Mouse (Mus musculus) liver, embryonic 14.5 days (tissue): ENCODE measurements around the gene Dmtf1. TPM values are rescaled to one million over a fixed set of nuclear protein-coding genes. Genes with fewer than 3 reads are reported as not detected.

Experiments used
- ATAC-seq: fragments of 200-750 bp; cut with Nextera tagmentation; 2 replicates; pipeline ENCODE4 v1.8.0; 2017; ENCODE audit warnings: moderate number of reproducible peaks, mild to moderate bottlenecking, moderate library complexity; ENCODE audit not compliant: insufficient read depth
- DNase-seq, 3 experiments: peaks; one replicate each; pipeline ENCODE4 v3.0.0-alpha.2; 2012 to 2013; ENCODE audit warnings: low read depth in 3 of 3, low spot score in 3 of 3
- H3K27ac ChIP-seq: fragments of 300-500 bp; sonication (generic); 2 replicates; pipeline ENCODE4 v1.5.1; 2014; ENCODE audit warnings: moderate library complexity, mild to moderate bottlenecking, control low read depth, inconsistent platforms
- H3K27me3 ChIP-seq: fragments of 300-500 bp; sonication (generic); 2 replicates; pipeline ENCODE4 v1.6.1; 2014; ENCODE audit warnings: mild to moderate bottlenecking, low read length, moderate library complexity; ENCODE audit not compliant: control insufficient read depth, insufficient read depth
- H3K36me3 ChIP-seq: fragments of 300-500 bp; sonication (generic); replicated peaks from 2 replicates; pipeline ENCODE4 v1.6.1; 2014; ENCODE audit warnings: low read depth; ENCODE audit not compliant: control insufficient read depth, insufficient read depth
- H3K4me1 ChIP-seq, 2 experiments: fragments of 200-500 bp in 1 of 2; fragments of 300-500 bp in 1 of 2; sonication (generic) in 1 of 2; replicated peaks; 2 replicates each; pipeline ENCODE4 v1.6.1; 2012 to 2014; ENCODE audit warnings: antibody characterized with exemption in 1 of 2, inconsistent platforms in 1 of 2, low read length in 1 of 2; ENCODE audit not compliant: control insufficient read depth in 2 of 2, insufficient read depth in 2 of 2
- H3K4me2 ChIP-seq: fragments of 300-500 bp; sonication (generic); 2 replicates; pipeline ENCODE4 v1.6.1; 2014; ENCODE audit warnings: low read depth, mild to moderate bottlenecking, control low read depth, moderate library complexity
- H3K4me3 ChIP-seq, 2 experiments: fragments of 200-500 bp in 1 of 2; fragments of 300-500 bp in 1 of 2; sonication (generic) in 1 of 2; 2 replicates each; pipeline ENCODE4 v1.5.1; 2012 to 2014; ENCODE audit warnings: low read depth in 2 of 2, low read length in 2 of 2, mild to moderate bottlenecking in 2 of 2, control low read depth in 1 of 2, inconsistent platforms in 1 of 2, moderate library complexity in 1 of 2; ENCODE audit not compliant: insufficient read depth in 1 of 2
- H3K9ac ChIP-seq: fragments of 300-500 bp; sonication (generic); replicated peaks from 2 replicates; pipeline ENCODE4 v1.6.1; 2014; ENCODE audit warnings: mild to moderate bottlenecking, control low read depth, moderate library complexity
- H3K9me3 ChIP-seq: fragments of 300-500 bp; sonication (generic); 2 replicates; pipeline ENCODE4 v1.6.1; 2016; ENCODE audit warnings: low read length, mixed read lengths; ENCODE audit not compliant: control insufficient read depth
- CTCF ChIP-seq: IDR thresholded peaks from 2 replicates; pipeline ENCODE4 v1.5.1; 2016; ENCODE audit warnings: antibody characterized with exemption, low read depth, control low read depth
- EP300 ChIP-seq: IDR thresholded peaks from 2 replicates; pipeline ENCODE4 v1.6.1; 2016; ENCODE audit warnings: antibody characterized with exemption, low read depth
- WGBS: fragments of 180-500 bp; shearing (Covaris S2); extraction: QIAGEN DNeasy Blood & Tissue Kit; methylation state at CpG from one replicate; pipeline ENCODE4 v1.1.7; 2014; ENCODE audit not compliant: insufficient replicate concordance; 5-methylcytosine and 5-hydroxymethylcytosine counted together
- polyA plus RNA-seq, 2 experiments: library from polyadenylated mRNA; depleted of rRNA in 1 of 2; stranded (reverse) in 1 of 2; unstranded in 1 of 2; fragments of >200 nt; fragmentation: Nextera tagmentation in 1 of 2; extraction: Ambion mirVana in 1 of 2; gene quantifications; 2 replicates each; pipeline versions ENCODE4 v1.2.1 to v1.2.3; 2012 to 2014

Dmtf1 gene
- polyA plus RNA-seq, 2 experiments: 9.5 to 10.8 TPM

GRCm38 (mm10) chr5:9071360-9071759 is 90.2 kb downstream of the Dmtf1 start:
- TF ChIP-seq CTCF: no peak
- no peak for TF ChIP-seq EP300
- H3K4me3 ChIP-seq: no peak overlapping the region
- DNase-seq: no peak
- H3K36me3 ChIP-seq: no peaks in the 10 kb centered on the region
- no peak overlapping the region for H3K4me2 ChIP-seq
- H3K9me3 ChIP-seq: no peaks in the 10 kb centered on the region
- H3K9ac ChIP-seq: no peak overlapping the region
- 72% methylated on average over 3 of the region's 3 CpGs for WGBS
- ATAC-seq: no peak
- no peaks in the 10 kb centered on the region for H3K27me3 ChIP-seq
- no peaks in the 10 kb centered on the region for H3K4me1 ChIP-seq
- no peak overlapping the region for H3K27ac ChIP-seq

GRCm38 (mm10) chr5:9069599-9070209 is 91.9 kb downstream of the Dmtf1 start:
- no peak for TF ChIP-seq EP300
- no peaks in the 10 kb centered on the region for H3K36me3 ChIP-seq
- H3K4me3 ChIP-seq: no peak overlapping the region
- H3K4me1 ChIP-seq: no peaks in the 10 kb centered on the region
- H3K9me3 ChIP-seq: no peaks in the 10 kb centered on the region
- no peak overlapping the region for H3K9ac ChIP-seq
- H3K4me2 ChIP-seq: no peak overlapping the region
- H3K27ac ChIP-seq: no peak overlapping the region
- WGBS: 54% methylated on average over 6 of the region's 6 CpGs
- H3K27me3 ChIP-seq: no peaks in the 10 kb centered on the region
- no peak for DNase-seq
- no peak for ATAC-seq

- no peak for TF ChIP-seq CTCF
- TF ChIP-seq EP300: no peak
- ATAC-seq (no peak), DNase-seq (no peak)
- Histone ChIP-seq H3K27me3 (no peaks in the 10 kb centered on the region), H3K4me2 (no peak overlapping the region), H3K9ac (no peak overlapping the region), H3K4me3 (no peak overlapping the region), H3K36me3 (no peaks in the 10 kb centered on the region), H3K4me1 (no peaks in the 10 kb centered on the region), H3K27ac (no peak overlapping the region), H3K9me3 (no peaks in the 10 kb centered on the region)
- 27% methylated on average over 2 of the region's 2 CpGs for WGBS
These were observed 92.7 kb downstream of the Dmtf1 start for GRCm38 (mm10) chr5:9068886-9069285.

Other genes with a start within 250 kb of the Dmtf1 start
- 11.1 and 19.7 TPM in 2 replicates for gene Crot, start 164.5 kb downstream of the Dmtf1 start, polyA plus RNA-seq (2012; rRNA removed)
- gene Crot, start 164.5 kb downstream of the Dmtf1 start, polyA plus RNA-seq (2014; fragmentation: Nextera tagmentation; extraction: Ambion mirVana): 49.9 and 51.6 TPM in 2 replicates
- 3.1 and 4.2 TPM in 2 replicates for gene Tmem243, start 61.1 kb downstream of the Dmtf1 start, polyA plus RNA-seq (2012; rRNA removed)
- 10.6 and 11.3 TPM in 2 replicates for gene Tmem243, start 61.1 kb downstream of the Dmtf1 start, polyA plus RNA-seq (2014; fragmentation: Nextera tagmentation; extraction: Ambion mirVana)
- 0.11 and 0.17 TPM in 2 replicates for gene 9330182L06Rik, start 104.3 kb upstream of the Dmtf1 start, polyA plus RNA-seq (2012; rRNA removed)
- gene 9330182L06Rik, start 104.3 kb upstream of the Dmtf1 start, polyA plus RNA-seq (2014; fragmentation: Nextera tagmentation; extraction: Ambion mirVana): 0.16 and 0.17 TPM in 2 replicates